8 mouse cellular contexts compared by ENCODE assay signal in the genomic region with DNA sequence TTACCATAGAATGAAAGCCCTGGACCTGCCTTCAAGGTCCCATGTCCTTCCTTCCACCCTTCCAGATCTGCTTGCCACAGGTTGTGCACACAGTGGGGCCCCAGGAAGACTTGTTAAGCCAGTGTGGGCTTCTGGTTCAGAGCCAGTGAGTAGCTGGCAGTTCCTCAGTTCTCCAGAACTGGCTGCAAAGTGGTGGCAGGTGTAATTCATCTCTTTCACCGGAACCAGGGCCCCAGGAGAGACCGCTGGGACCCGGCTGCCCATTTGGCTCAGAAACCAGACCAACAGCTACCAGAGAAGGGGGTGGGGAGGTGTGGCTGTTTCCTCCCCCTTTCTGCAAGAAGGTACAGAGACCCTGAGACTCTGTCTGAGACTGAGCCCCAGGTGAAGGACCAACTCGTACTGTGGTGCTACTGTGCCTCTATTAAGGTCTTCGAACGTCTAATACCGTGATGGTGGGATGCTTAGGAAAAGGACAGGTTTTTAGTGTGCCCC. TPM values are rescaled to one million over a fixed set of nuclear protein-coding genes. Genes with fewer than 3 reads are reported as not detected.
DNase-seq lines count a peak whose midpoint lies in the region; ATAC-seq and TF ChIP-seq lines count a peak whose summit lies in the region.

No protein-coding gene starts in this region.

- H3K4me3 ChIP-seq in lung, postnatal 0 days (ENCODE audit: low read depth, low read length), result peak overlapping the region; percentile 71; the same call in 1 of the 2 replicates
- H3K4me3 ChIP-seq in stomach, postnatal 0 days (ENCODE audit: low read depth, low read length), result peak overlapping the region; percentile 58
- H3K4me3 ChIP-seq in thymus, adult 2 months (ENCODE audit: control insufficient read depth, insufficient read depth, low read length), result no peak overlapping the region

- no peaks in the 10 kb centered on the region for H3K36me3 ChIP-seq in lung, postnatal 0 days (ENCODE audit: insufficient read depth, low read length)
- H3K36me3 ChIP-seq in stomach, postnatal 0 days (ENCODE audit: control insufficient read depth, insufficient read depth, low read length), result no peaks in the 10 kb centered on the region
- H3K36me3 ChIP-seq in thymus, adult 2 months (ENCODE audit: control insufficient read depth, insufficient read depth, low read length), result no peaks in the 10 kb centered on the region

- H3K27me3 ChIP-seq in lung, postnatal 0 days (replicated peaks; ENCODE audit: insufficient read depth, low read length), result no peaks in the 10 kb centered on the region
- no peaks in the 10 kb centered on the region for H3K27me3 ChIP-seq in stomach, postnatal 0 days (ENCODE audit: control insufficient read depth, insufficient read depth, low read length)
- H3K27me3 ChIP-seq in thymus, adult 2 months (ENCODE audit: control insufficient read depth, insufficient read depth, low read length), result no peaks in the 10 kb centered on the region; the same call in 1 of the 2 replicates

- H3K4me1 ChIP-seq in lung, postnatal 0 days (ENCODE audit: insufficient read depth, low read depth, low read length), result no peaks in the 10 kb centered on the region
- H3K4me1 ChIP-seq in stomach, postnatal 0 days (replicated peaks; ENCODE audit: control insufficient read depth, insufficient read depth), result no peaks in the 10 kb centered on the region
- H3K4me1 ChIP-seq in thymus, adult 2 months (replicated peaks; ENCODE audit: control insufficient read depth, insufficient read depth, low read length), result peaks cover 10% of the 10 kb centered on the region

- 7% methylated on average over 7 of the region's 7 CpGs for whole genome bisulfite sequencing in lung, postnatal 0 days
- 11% methylated on average over 7 of the region's 7 CpGs for WGBS in stomach, postnatal 0 days
- WGBS in thymus, adult 2 months, result 11% methylated on average over 7 of the region's 7 CpGs

- peak overlapping the region; percentile 97 for H3K4me2 ChIP-seq in lung, postnatal 0 days (replicated peaks; ENCODE audit: low read depth, low read length)
- H3K4me2 ChIP-seq in stomach, postnatal 0 days (replicated peaks; ENCODE audit: low read depth), result peak overlapping the region; percentile 93

- peak; percentile 27 for ATAC-seq in lung, postnatal 0 days
- ATAC-seq in stomach, postnatal 0 days (ENCODE audit: low FRiP score, low TSS enrichment), result peak; percentile 35; the same call in 1 of the 2 replicates

- no peaks in the 10 kb centered on the region for H3K9me3 ChIP-seq in lung, postnatal 0 days (ENCODE audit: low read length)
- no peaks in the 10 kb centered on the region for H3K9me3 ChIP-seq in stomach, postnatal 0 days (ENCODE audit: control insufficient read depth, low read length)

- no peak for TF ChIP-seq CTCF in lung, postnatal 0 days (IDR thresholded peaks at IDR 0.05)
- no peak for TF ChIP-seq CTCF in stomach, postnatal 0 days (IDR thresholded peaks at IDR 0.05; ENCODE audit: low read depth)
- no peak for TF ChIP-seq CTCF in thymus, adult 2 months (IDR thresholded peaks at IDR 0.05; ENCODE audit: borderline replicate concordance, control insufficient read depth, extremely low read depth, insufficient read depth, low read length, poor library complexity)

- no peak for TF ChIP-seq POLR2A in thymus, adult 2 months (IDR thresholded peaks at IDR 0.05; ENCODE audit: control insufficient read depth, extremely low read depth, insufficient read depth, low read length, poor library complexity)

- no peak overlapping the region for H3K27ac ChIP-seq in lung, postnatal 0 days (ENCODE audit: low read length)
- no peak overlapping the region for H3K27ac ChIP-seq in stomach, postnatal 0 days (replicated peaks)
- no peak overlapping the region for H3K27ac ChIP-seq in thymus, adult 2 months (ENCODE audit: control insufficient read depth, insufficient read depth, low read length)

- DNase-seq in adrenal gland, postnatal 14 days, result peak; percentile 71
- DNase-seq in cerebellum, adult 8-10 months, result peak; percentile 94
- DNase-seq in gastrocnemius, postnatal 25 days, result peak; percentile 34
- DNase-seq in kidney, adult 18-20 months, result peak; percentile 59
- DNase-seq in lung, postnatal 0 days (ENCODE audit: low spot score), result no peak
- DNase-seq in stomach, postnatal 0 days (ENCODE audit: low spot score), result peak; percentile 45
- DNase-seq in thymus, adult 2 months, result no peak
- no peak for DNase-seq in right cerebral cortex, adult 18-20 months

- H3K9ac ChIP-seq in lung, postnatal 0 days (replicated peaks; ENCODE audit: low read depth), result 0 out of 2 replicates have a peak overlapping the region, but pooled peaks have one; percentile 74
- peak overlapping the region; percentile 38; the same call in 1 of the 2 replicates for H3K9ac ChIP-seq in stomach, postnatal 0 days (ENCODE audit: low read length)

- no peak for TF ChIP-seq EP300 in lung, postnatal 0 days (IDR thresholded peaks at IDR 0.05)
- no peak for TF ChIP-seq EP300 in stomach, postnatal 0 days (optimal IDR thresholded peaks at IDR 0.05)

RNA-seq across cellular contexts. Expression of a gene that starts 7.8 kb away (rescaled TPM):
- 12.4 and 18.1 TPM in 2 replicates for total RNA-seq in adrenal gland, postnatal 14 days (2021)
- 1 to 10 TPM; 7.3 to 8.2 TPM for total RNA-seq in gastrocnemius, postnatal 25 days (2021)
- 2.6 and 2.8 TPM in 2 replicates for polyA plus RNA-seq in lung, postnatal 0 days (2015; fragmentation: Nextera tagmentation; extraction: Ambion mirVana)
- 1.2 and 1.6 TPM in 2 replicates for polyA plus RNA-seq in stomach, postnatal 0 days (2015; fragmentation: Nextera tagmentation; extraction: Ambion mirVana)
- 0.88 and 1.1 TPM in 2 replicates for polyA plus RNA-seq in thymus, adult 2 months (2012; rRNA removed)

RNA-seq across cellular contexts. Expression of a gene that starts 19.7 kb away (rescaled TPM):
- 65.8 and 75.2 TPM in 2 replicates for total RNA-seq in adrenal gland, postnatal 14 days (2021)
- 10 to 100 TPM; 48.1 to 48.2 TPM for total RNA-seq in gastrocnemius, postnatal 25 days (2021)
- polyA plus RNA-seq in lung, postnatal 0 days (2015; fragmentation: Nextera tagmentation; extraction: Ambion mirVana), result 40.7 and 40.8 TPM in 2 replicates
- polyA plus RNA-seq in stomach, postnatal 0 days (2015; fragmentation: Nextera tagmentation; extraction: Ambion mirVana), result 26.6 and 29.6 TPM in 2 replicates
- polyA plus RNA-seq in thymus, adult 2 months (2012; rRNA removed), result 36.1 and 40.1 TPM in 2 replicates

RNA-seq across cellular contexts. Expression of a gene that starts 19.9 kb away (rescaled TPM):
- 4.5 and 5.2 TPM in 2 replicates for total RNA-seq in adrenal gland, postnatal 14 days (2021)
- under 1 TPM; 0.36 to 0.91 TPM for total RNA-seq in gastrocnemius, postnatal 25 days (2021)
- 1.5 and 2.2 TPM in 2 replicates for polyA plus RNA-seq in lung, postnatal 0 days (2015; fragmentation: Nextera tagmentation; extraction: Ambion mirVana)
- 5.1 and 5.3 TPM in 2 replicates for polyA plus RNA-seq in stomach, postnatal 0 days (2015; fragmentation: Nextera tagmentation; extraction: Ambion mirVana)
- polyA plus RNA-seq in thymus, adult 2 months (2012; rRNA removed), result 12.7 and 15.4 TPM in 2 replicates

RNA-seq across cellular contexts. Expression of a gene that starts 24.0 kb away (rescaled TPM):
- total RNA-seq in adrenal gland, postnatal 14 days (2021), result not detected in 2 replicates
- not detected for total RNA-seq in gastrocnemius, postnatal 25 days (2021)
- 118 and 131 TPM in 2 replicates for polyA plus RNA-seq in lung, postnatal 0 days (2015; fragmentation: Nextera tagmentation; extraction: Ambion mirVana)
- 319 and 330 TPM in 2 replicates for polyA plus RNA-seq in stomach, postnatal 0 days (2015; fragmentation: Nextera tagmentation; extraction: Ambion mirVana)
- 3.0 and 4.1 TPM in 2 replicates for polyA plus RNA-seq in thymus, adult 2 months (2012; rRNA removed)

RNA-seq across cellular contexts. Expression of a gene that starts 29.8 kb away (rescaled TPM):
- total RNA-seq in adrenal gland, postnatal 14 days (2021), result not detected in 2 replicates
- total RNA-seq in gastrocnemius, postnatal 25 days (2021), result not detected
- polyA plus RNA-seq in lung, postnatal 0 days (2015; fragmentation: Nextera tagmentation; extraction: Ambion mirVana), result not detected in 2 replicates
- not detected in 2 replicates for polyA plus RNA-seq in stomach, postnatal 0 days (2015; fragmentation: Nextera tagmentation; extraction: Ambion mirVana)
- polyA plus RNA-seq in thymus, adult 2 months (2012; rRNA removed), result not detected in 2 replicates

Comparison
In these comparisons a context has a peak if more than half of its experiments do, and no peak if none do; other contexts are left out.
1. DNase-seq: peak in adrenal gland, postnatal 14 days (single experiment), cerebellum, adult 8-10 months (single experiment), gastrocnemius, postnatal 25 days (single experiment), kidney, adult 18-20 months (single experiment) and stomach, postnatal 0 days (single experiment); none in lung, postnatal 0 days (single experiment), thymus, adult 2 months (single experiment) and right cerebral cortex, adult 18-20 months (single experiment).